Mouse (Mus musculus) layer of hippocampus, adult 8-10 months (tissue): Measurements from ENCODE around the gene Slfn14. TPM values are rescaled to one million over a fixed set of nuclear protein-coding genes. Genes with fewer than 3 reads are reported as not detected.
A peak's percentile ranks its signal among the peaks of the same experiment; 100 is the strongest.
"Not testable (repeated sequence)": the region's sequence is repeated elsewhere in the genome, so short reads cannot be mapped to it uniquely, and the experiment has no call there.

Experiments
- DNase-seq, 2 experiments: peaks; one replicate each; pipeline ENCODE4 v3.0.0; 2022; ENCODE audit warnings: low spot score in 2 of 2
- total RNA-seq, 4 experiments: library from RNA; stranded (reverse); gene quantifications; 2 replicates each; pipeline ENCODE4 v1.2.4; 2022

Slfn14 gene
- under 1 TPM in 1 of 4 experiments, not detected in 3; 0.09 TPM for total RNA-seq

DNA sequence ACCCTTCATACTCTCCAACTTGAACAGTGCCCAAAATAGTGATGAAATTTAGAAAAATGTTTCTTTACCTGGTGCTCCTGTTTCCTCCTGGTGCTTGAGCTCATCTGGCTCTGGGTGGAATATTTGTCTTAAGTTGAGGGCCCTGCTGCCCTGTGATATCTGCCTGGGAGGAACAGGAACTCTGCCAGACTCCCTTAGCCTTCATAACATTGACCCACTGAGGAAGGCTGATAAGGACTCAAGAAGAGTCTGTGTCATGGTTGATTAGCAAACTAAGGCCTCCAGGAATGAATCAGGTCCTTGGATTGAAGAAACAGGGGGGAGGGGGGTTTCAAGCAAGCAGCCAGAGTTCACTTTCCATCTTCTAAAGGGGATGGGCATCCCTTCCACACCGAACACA, at the start of gene Slfn14:
TSS of gene Slfn14 (minus strand) at position 161 of the 400 bp plus-strand sequence.
- DNase-seq, result no peak

DNA sequence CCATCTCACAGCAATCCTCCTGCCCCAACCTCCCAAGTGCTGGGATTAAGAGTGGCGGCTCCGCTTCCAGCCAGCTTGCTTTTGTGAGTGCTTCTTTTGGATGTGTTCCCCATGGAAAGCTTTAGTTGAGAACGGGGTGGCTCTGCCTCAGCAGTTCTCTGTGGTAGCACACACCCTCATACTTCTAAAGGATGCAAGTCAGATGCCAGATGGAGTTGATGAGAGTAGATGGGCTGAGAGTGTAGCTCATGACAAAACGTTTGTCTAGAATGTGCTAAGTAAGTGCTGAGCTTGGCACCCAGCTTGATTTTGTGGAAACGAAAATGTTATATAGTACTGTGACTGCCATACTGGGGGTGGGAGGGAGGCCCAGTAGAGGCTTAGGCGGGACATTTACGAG, 49.3 kb upstream of the Slfn14 start:
- peak; percentile 24 to 29 for DNase-seq

DNA sequence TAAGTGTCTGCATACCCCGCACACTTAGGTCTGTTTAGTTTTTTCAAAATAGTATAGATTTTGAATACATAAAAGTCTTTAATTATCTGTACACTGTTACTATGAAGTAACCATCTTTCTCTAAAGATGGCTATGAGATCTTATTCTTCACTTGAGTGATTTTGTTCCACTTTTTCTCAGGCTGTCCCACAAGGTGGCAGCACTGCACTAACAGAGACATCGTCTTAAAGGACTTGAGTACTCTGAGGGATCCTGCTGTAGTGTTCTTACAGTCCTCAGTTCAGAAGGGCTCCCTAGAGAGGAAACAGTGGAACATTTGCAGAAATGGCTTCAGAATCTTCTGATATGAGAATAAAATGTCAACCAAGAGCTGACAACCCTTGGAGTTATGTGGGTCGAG, 40.9 kb upstream of the Slfn14 start:
- peak in 1 of 2 experiments; percentile 49 for DNase-seq

DNA sequence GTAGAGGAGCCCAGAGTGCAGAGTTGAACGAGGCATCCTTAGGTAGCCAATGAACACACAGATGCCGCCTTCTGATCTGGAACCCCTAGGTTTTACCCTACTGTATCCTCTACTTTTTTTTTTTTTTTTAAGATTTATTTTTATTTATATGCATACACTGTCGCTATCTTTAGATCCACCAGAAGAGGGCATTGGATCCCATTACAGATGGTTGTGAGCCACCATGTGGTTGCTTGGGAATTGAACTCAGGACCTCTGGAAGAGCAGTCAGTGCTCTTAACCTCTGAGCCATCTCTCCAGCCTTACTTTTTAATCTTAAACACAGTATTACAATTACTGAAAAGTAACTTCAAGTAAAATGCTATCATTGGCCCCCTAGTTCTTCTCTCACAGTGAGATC, 40.2 kb upstream of the Slfn14 start:
- DNase-seq, result not testable (repeated sequence)

DNA sequence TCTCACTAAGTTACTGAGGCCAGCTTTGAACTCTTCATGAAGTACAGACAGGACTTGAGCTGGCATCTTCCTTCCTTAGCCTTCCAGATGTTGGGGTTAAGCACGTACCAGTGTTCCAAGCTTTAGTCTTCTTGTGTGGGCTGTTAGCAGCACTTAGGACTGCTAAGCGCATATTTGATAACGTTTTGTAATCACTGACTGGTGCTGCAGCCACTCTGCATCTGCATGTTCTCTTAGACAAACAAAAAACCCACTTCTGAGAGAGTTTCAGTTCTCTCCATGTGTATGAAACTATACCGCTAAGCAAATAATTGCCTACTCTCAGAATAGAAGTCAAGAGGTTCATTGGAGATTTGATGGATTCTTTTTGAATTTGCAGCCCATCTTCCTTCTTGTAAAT, 32.5 kb upstream of the Slfn14 start:
- no peak for DNase-seq

DNA sequence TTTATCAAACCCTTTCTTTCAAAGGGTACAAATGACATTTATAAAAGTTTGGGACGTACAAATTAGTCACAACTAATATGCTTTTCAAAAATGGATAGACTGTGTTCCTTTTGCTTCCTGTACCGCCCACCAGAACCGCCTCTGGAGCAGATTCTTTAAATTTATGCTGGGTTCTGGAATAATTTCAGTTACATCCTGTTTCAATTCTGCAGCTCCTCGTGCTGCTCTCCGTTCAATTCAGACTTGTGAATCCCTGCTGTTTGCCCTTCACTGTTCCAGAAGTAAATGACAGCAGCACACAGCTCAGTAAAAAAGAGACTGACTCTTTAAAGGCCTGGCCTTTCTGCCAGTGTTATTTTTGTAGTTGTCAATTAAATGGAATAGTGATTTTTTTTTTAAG, 25.9 kb upstream of the Slfn14 start:
- DNase-seq, result peak in 1 of 2 experiments; percentile 63

DNA sequence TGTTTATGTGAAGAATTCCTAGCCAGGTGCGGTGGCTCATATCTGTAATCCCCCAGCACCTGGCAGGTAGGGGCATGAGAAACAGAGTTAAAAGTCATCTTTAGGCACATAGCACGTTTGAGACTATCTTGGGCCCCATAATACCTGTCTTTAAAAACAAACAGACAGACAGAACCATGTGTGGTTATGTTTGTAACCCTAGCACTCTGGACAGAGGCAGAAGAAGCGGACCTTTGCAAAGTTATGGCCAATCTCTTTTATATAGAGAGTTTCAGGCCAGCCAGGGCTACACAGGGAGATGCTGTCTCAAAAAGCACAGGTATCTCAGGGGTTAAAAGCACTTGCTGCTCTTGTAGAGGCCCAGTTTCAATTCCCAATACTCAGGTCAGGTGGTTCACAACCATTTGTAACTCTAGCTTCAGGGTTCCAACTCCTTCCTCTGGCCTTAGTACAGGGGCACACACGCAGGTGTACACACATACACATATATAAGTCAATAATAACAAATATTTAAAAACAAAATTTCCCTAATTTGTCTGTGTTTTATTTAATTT, 20.3 kb upstream of the Slfn14 start:
- DNase-seq, result no peak

DNA sequence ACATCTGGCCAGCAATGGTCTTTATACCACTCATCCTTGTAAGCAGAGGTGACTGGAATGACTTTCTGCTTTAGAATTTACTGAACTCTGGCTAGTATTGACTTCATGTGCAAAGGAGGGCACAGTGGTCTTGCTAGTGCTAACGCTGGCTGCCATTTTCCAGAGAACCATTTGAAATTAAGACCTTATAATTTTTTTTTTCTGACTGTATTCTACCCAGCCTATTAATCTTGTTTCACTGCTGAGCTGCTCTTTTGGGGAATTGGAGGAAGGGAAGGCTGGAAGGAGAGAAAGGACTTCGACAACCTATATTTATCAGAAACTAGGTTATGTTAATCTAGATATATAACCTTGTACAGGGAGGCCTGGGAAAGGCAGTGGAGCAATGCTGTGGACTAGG, 18.0 kb upstream of the Slfn14 start:
- no peak for DNase-seq

DNA sequence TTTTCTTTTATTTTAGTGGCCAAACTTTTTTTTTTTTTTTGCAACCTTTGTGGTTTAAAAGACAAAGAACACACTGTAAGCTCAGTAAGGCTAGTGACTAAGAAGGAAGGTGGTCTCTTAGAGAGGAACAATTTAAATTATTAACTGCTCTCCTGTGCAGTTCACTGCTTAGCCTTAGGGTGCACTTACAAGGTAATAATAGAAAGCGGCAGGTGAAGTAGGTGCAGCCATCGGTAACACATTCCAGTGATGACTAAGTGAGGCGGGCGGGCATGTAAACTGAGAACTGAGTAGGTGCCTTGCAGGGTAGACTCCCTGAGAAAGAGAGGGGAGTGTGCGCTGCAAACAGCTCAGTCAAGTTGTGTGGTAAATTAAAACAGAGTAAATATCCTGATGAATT, 17.2 kb upstream of the Slfn14 start:
- no peak for DNase-seq

DNA sequence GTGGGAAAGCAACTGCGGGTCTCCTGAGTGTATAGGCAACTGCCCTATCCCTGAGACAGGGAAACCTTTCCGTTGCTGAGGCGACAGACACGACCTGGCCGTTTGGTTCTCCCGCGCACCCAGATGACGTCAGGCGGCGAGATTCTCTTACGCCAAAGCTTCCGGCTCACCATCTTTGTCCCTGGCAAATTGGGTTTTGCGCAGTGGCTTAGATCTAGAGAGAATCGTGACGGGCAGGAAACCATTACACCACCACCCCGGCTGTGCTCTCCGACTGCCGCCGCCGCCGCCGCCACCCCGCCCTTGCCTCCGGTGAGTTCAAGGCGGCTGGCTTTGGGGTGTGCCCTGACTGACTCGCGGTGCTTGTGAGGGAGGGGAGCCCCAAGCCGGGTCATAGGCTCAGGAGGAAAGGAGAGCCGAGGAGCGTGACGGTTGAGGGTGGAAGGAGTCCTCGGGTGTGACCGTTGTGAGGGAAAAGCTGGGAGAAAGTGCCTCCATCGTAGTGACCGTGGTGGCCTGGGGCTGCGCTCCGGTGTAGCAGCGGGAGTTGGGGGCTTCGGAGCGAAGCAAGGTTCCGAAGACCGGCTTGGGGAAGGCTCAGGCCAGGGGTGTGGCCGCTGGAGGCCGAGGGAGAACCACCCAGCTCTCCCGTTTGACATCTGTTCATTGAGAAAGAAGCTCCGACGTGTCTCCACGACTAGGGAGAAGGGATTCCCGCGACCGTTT, 16.2 kb upstream of the Slfn14 start, which contains the start of gene Pex12:
TSS of gene Pex12 (minus strand) at position 61 of the 726 bp plus-strand sequence.
- peak; percentile 93 to 94 for DNase-seq

DNA sequence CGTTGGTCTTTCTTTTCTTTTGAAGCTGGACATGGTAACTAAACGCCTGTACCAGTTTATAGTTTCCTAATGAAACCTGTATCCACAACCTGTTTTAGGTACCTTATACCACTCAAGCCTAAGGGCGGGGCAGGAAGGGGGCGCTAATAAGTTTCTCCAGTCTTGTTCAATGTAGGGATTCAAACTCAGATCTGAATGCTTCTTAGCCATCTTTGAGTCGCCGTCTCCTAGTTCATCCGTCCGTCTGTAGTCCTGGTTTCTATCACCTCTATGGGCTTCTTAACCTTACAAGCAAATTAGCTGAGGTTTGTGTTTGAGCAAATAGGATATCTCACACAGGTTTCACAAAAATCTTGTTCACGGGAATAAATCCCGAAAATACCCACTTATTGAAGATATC, 15.6 kb upstream of the Slfn14 start:
- DNase-seq, result no peak

DNA sequence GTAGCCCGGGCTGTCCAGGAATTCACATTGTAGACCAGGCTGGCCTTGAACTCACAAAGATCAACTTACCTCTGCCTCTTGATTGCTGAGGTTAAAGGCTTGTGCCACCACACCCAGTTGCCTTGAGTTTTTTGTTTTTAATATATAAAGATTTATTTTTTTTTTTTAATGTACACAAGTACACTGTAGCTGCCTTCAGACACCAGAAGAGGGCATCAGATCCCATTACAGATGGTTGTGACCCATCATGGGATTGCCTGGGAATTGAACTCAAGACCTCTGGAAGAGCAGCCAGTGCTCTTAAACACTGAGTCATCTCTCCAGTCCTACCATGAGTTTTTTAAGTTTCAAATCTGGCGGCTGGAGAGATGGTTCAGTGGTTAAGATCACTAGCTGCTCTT, 14.9 kb upstream of the Slfn14 start:
- DNase-seq, result no peak

DNA sequence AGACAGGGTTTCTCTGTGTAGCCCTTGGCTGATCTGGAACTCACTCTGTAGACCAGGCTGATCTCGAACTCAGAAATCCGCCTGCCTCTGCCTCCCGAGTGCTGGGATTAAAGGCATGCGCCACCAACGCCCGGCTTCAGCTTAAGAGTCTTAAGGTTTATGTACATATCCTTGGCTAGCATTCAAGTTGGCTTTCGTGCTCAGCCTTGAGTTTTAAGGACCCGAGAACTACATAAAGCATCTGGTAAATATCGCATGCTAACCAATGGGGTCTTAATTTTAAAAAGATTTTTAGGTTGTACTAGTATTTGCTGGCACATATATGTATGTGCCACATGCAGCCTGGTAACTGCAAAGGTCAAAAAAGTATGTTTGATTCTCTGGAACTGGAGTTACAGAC, 13.2 kb upstream of the Slfn14 start:
- DNase-seq, result no peak

DNA sequence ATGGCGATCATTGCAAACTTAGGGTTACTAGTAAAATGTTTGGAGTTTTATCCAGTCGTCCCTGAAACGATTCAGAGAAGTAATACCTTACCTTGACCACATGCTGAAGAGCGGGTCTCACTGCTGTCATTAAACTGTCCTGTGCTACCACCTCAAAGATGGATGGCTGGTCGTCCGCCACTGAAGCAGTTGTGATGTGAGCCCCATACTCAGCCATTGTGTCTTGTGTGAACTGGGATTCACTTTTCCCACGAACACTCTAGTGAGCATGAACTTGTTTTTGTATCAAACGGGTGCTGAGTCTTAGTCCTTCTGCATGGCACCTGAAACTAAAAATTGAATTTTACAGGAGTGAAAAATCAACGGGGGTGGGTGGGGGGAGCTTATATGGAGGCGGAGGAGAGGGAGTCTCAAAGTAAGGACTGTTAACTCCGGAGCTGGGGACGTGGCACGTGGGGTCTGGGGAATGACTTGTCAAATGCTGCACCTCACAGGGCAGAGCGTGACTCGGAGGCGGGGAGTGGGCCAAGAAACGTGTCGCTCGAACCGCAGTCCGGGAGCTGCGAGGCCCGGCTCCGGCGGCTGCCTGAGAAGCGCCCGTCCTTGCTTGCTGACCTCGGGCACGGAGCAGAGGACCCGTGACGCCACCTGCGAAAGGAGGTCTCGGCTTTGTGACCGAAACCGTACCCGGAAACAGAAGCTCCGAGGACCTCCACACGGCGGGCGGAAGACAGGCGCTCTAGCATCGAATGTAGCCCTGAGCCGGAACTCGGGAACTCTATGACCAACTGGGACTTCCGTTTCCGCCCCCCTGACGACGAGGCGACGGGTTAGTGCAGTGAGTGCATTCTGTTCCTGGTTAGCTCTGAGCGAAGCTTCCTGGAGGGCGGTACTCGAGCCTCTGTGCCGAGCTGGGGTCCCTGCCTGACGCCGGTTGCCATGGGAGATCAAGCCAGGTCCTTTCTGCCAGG, 12.0 kb upstream of the Slfn14 start, which contains the start of gene Ap2b1:
TSS of gene Ap2b1 (plus strand) at position 800 of the 971 bp plus-strand sequence.
- DNase-seq, result peak; percentile 94

DNA sequence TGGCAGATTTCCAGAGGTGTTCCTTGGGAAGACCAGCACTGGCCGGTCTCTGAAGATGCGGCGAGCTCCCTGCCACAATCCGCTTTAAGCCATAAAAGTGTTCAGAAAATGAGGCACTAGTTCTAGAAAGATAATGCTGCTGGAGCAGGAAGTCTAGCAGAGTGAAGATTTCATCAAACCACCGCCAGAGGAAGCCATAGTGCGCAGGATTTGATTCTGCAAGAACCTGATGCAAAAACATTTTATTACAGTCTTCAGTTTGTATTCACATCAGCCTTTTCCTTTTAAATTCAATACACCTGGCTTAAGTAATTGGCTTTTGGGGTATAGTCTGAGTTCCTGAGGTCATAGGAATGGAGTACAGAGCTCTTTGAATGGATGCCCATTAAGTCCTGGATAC, 11.3 kb upstream of the Slfn14 start:
- no peak for DNase-seq

DNA sequence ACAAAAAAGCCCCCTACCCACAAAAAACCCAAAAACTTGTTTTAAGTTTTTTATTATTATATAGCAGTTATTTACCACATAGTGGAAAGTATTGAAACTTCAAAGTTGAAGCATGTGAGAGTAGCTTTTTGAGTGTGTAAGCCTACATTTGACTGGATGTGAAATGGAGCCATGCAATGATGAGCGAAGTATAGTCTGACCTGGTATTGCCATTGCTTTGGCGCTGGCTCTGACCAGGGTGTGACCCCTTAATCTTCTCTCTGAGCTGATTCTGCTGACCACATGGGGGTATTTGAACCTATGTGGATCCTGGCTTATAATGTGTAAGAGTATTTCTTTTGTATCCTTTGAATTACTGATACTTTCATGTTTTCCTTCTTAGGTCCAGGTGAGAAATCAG, 7.6 kb upstream of the Slfn14 start:
- no peak for DNase-seq

DNA sequence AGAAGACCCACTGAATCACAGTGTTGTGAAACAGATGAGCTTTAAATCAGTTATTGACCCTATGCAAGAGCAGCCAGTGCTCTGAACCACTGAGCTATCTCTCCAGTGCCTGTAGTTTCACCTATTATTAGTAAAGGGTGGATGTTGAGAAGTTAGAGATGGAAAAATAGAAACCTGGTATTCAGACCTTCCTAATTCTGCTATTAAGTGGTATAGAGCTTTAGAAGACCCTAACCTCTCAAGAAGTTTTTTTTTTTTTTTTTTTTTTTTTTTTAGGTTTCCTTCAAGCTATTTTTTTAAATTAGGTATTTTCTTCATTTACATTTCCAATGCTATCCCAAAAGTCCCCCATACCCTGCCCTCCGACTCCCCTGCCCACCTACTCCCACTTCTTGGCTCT, 6.7 kb upstream of the Slfn14 start:
- no peak for DNase-seq

DNA sequence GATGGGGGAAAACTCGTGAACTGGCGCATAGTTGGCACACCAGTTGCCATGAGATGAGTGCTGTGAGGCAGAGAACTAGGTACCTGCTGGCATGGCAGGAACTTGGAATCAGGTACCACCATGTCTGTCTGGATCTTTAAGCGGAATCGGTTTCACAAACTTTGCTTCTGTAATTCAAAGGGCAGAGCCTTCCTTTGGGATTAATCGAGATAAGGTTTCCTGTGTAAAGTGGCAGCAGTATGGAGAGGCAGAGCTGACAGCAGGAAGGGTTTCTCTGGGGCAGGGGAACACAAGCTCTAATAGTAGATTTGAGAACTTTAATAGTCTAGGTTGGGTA, 5.7 kb upstream of the Slfn14 start:
- no peak for DNase-seq

DNA sequence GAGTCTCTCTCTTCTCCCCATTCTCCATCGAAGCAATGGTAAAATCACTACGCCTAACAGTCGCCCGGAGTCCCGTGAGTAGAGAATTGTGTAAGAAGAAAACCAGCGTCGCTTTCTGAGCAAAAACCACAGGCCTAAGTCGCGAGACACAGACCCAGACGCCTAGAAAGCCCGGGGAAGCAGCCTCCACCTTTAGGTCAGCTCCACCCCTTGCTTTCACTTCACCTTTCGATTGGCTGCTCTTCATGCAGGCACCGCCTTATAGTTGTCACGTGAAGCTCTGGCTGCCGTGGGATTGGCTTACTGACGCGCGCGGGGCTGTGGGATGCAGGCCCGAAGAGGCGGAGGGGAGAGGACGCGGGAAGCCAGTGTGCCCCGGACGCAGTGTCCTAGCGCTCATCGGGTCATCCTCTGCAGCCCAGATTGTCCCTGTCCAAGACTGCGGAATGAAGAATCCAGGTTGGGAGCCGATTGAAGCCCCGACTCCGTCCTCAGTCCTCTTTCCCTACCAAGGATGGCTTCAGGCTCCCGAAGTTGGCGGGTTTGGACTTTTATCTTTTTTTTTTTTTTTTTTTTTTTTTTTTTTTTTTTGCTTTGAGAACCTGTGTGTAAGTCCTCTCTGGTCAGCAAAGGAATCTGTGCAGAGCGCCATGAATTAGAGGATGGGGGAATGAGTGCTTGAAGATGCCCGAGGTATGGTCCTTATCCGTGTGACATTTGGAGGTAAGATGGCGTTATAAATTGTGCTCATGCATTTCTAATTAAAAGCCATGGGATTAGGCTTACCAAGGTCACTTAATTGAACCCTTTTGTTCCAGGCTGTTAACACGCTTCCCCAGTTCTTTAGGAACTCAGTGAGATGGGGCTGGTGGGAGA, 5.1 kb upstream of the Slfn14 start:
- DNase-seq, result peak; percentile 95

DNA sequence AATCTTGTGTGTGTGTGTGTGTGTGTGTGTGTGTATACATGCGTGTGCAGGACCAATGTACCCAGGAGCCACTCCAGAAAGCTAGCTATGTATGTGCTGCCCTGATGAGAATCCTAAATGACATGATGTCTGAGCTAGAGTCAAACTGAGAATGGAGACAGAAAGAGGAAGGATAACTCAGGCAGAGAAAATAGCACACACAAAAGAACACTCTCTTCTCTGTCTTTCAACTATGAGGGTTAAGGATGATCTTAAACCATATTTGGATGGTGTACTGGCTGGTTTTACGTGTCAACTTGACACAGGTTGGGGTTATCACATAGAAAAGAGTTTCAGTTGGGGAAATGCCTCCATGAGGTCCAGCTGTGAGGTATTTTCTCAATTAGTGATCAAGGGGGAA, 3.1 kb upstream of the Slfn14 start:
- no peak for DNase-seq

DNA sequence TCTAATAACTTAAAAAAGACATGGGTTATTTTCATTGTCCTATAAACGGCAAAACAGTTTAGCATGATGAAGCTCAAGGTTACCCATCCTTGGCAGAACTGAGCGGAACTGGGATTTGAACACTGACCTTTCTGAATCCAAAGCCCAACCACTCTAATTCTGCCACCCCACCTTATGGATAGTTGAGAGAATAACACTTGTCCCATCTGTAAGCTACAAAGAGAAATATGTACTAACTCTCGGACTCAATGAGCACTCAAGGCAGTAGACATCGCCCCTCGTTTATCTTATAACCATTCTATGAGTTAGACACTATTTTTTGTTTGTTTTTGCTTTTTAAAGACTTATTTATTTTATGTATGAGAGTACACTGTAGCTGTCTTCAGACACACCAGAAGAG, 2.5 kb upstream of the Slfn14 start:
- no peak for DNase-seq
